Mouse (Mus musculus): ENCODE data around the gene Slc25a45.

DNA sequence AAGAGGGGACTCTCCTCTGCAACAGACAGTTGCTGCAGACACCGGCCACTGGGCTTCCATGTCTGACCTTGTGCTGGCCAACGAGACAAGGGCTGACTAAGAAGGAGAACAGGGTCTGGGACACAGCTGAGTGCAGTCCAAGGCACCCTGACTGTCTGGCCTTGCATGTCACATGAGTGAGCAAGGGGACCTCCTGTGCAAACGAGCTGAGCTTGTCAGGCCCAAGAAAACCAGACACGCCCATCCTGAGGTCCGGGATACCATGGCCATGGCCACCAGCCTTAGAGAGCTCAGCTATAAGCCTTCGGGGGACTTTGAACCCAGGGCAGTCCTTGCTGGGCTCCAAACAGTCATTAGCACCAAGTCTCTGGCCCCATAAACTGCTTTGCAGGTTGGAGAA is 9.5 kb upstream of the Slc25a45 start:
- TF ChIP-seq CTCF (IDR thresholded peaks at IDR 0.05): no peak
- no peak for TF ChIP-seq EP300 (IDR thresholded peaks at IDR 0.05)

Measured in lung, postnatal 0 days (tissue).